Mouse (Mus musculus): Measurements from ENCODE around the gene Ttc28. TPM values are rescaled to one million over a fixed set of nuclear protein-coding genes. Genes with fewer than 3 reads are reported as not detected.

Ttc28 gene
- polyA plus RNA-seq, 1 experiment = 5.5 TPM

DNA sequence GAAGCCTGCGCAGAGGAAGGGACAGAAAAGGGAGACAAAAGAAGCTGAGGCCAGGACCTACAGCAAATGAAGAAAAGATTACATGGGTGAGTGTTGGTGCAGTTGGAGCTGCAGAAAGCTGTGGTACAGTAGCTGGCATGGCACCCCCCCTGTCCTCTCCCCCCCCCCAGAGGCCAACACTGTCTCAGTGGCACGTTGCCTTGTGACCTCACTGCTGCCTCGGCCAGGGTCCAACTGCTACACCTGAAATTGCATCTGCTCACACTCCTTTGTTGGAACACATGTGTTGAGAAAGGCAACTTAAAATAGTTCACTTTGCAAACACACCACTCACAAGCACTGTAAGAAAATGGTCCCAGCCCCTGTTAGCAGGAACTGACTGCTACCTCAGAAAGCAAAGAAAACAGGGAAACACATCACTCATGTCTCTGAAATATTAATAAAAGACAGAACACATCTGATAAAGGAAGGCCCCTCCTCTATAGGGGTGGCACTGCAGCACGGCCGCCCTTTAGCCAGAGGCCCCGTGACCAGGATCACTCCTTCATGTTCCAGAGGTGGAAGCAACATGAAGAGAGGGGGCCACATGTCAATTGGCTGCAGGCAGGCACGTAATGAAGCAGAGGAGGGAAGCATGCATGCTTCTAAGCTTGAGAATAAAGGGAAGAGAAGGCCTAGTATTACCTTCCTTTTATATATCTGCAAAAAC, 301.8 kb downstream of the Ttc28 start:
- Histone ChIP-seq H3K4me3 (replicated peaks; ENCODE audit: insufficient read depth, low read depth, low read length) (no peak overlapping the region), H3K27ac (ENCODE audit: insufficient read depth, low read length) (no peak overlapping the region), H3K4me1 (ENCODE audit: control insufficient read depth, insufficient read depth, low read length) (0 out of 2 replicates have a peak, but pooled peaks cover 2% of the 10 kb centered on the region), H3K27me3 (ENCODE audit: control insufficient read depth, insufficient read depth, low read length) (no peaks in the 10 kb centered on the region)
- WGBS = 93% methylated on average over 7 of the region's 7 CpGs
- no peak for DNase-seq
- TF ChIP-seq POLR2A (IDR thresholded peaks at IDR 0.05; ENCODE audit: borderline replicate concordance, insufficient read depth, low read length) (no peak), CTCF (IDR thresholded peaks at IDR 0.05; ENCODE audit: borderline replicate concordance, insufficient read depth, low read depth, low read length) (no peak)

DNA sequence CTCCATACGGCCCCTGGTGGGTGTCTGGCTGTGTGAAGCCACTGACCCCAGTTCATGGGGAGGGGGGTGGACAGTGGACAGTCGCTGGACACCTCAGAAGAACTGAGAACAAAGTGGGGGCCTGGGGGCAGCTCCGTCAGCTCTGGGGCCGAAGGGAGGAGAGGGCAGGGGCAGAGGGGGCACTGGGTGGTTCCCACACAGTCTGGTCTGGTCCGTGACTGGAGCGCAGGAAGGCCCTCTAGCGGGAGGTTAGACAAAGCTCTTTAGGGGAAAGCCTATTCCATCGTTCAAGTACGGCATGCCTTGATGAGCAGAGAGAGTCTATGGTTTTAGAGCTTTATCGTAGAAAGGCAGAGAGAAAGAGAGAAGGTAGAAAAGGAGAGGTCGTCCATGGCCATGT, 307.0 kb downstream of the Ttc28 start:
- DNase-seq = no peak
- Histone ChIP-seq H3K4me3 (replicated peaks; ENCODE audit: insufficient read depth, low read depth, low read length) (no peak overlapping the region), H3K27ac (ENCODE audit: insufficient read depth, low read length) (no peak overlapping the region), H3K27me3 (ENCODE audit: control insufficient read depth, insufficient read depth, low read length) (no peaks in the 10 kb centered on the region), H3K4me1 (ENCODE audit: control insufficient read depth, insufficient read depth, low read length) (no peaks in the 10 kb centered on the region)
- 74% methylated on average over 11 of the region's 11 CpGs for WGBS
- no peak for TF ChIP-seq POLR2A (IDR thresholded peaks at IDR 0.05; ENCODE audit: borderline replicate concordance, insufficient read depth, low read length)
- no peak for TF ChIP-seq CTCF (IDR thresholded peaks at IDR 0.05; ENCODE audit: borderline replicate concordance, insufficient read depth, low read depth, low read length)

DNA sequence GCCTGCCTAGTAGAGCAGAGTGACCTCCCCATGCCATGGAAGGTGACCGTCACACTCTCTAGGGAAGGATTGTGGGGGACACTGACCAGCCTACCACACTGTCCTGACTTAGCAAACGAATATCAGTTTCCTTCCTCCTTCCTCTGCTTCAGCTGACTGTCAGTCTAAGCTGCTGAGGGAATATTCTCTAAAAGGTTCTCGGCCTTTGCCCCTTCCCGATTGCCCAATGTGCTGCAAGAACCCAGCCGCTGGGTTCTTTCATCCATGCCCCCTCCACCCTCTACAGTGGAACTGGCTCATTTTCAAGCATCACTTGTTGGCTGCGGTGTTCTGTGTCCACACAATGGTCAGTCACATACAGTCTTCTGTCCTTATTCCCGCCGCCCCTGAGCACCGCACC, 312.4 kb downstream of the Ttc28 start:
- no peak for TF ChIP-seq CTCF (IDR thresholded peaks at IDR 0.05; ENCODE audit: borderline replicate concordance, insufficient read depth, low read depth, low read length)
- no peak for TF ChIP-seq POLR2A (IDR thresholded peaks at IDR 0.05; ENCODE audit: borderline replicate concordance, insufficient read depth, low read length)
- WGBS = 95% methylated on average over 9 of the region's 9 CpGs
- Histone ChIP-seq H3K27me3 (ENCODE audit: control insufficient read depth, insufficient read depth, low read length) (no peaks in the 10 kb centered on the region), H3K4me1 (ENCODE audit: control insufficient read depth, insufficient read depth, low read length) (peaks cover 12% of the 10 kb centered on the region), H3K27ac (ENCODE audit: insufficient read depth, low read length) (no peak overlapping the region), H3K4me3 (replicated peaks; ENCODE audit: insufficient read depth, low read depth, low read length) (no peak overlapping the region)
- no peak for DNase-seq

DNA sequence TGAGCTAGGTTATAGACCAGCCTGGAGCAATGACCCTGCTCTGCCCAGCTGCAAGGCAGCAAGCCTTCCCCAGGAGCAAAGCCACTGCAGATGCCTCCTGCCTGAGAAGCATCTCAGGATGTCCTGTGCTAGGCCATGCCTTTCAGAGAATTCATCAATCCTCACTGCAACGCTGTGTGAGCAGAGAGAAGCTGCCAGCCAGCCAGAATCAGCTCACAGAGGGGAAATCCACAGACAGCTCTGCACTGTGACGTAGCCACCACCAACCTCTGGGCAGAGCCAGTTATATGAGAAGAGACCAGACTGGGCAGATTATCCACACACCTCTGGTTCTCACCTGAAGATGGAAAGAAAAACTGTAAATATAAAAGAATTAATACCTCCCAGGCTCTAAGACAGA, 315.2 kb downstream of the Ttc28 start:
- no peak overlapping the region for H3K4me3 ChIP-seq (replicated peaks; ENCODE audit: insufficient read depth, low read depth, low read length)
- H3K27me3 ChIP-seq (ENCODE audit: control insufficient read depth, insufficient read depth, low read length) = no peaks in the 10 kb centered on the region
- no peak for TF ChIP-seq CTCF (IDR thresholded peaks at IDR 0.05; ENCODE audit: borderline replicate concordance, insufficient read depth, low read depth, low read length)
- no peak for TF ChIP-seq POLR2A (IDR thresholded peaks at IDR 0.05; ENCODE audit: borderline replicate concordance, insufficient read depth, low read length)
- 78% methylated on average over 2 of the region's 2 CpGs for WGBS
- no peak overlapping the region for H3K27ac ChIP-seq (ENCODE audit: insufficient read depth, low read length)
- H3K4me1 ChIP-seq (ENCODE audit: control insufficient read depth, insufficient read depth, low read length) = peaks cover 15% of the 10 kb centered on the region
- DNase-seq = no peak

DNA sequence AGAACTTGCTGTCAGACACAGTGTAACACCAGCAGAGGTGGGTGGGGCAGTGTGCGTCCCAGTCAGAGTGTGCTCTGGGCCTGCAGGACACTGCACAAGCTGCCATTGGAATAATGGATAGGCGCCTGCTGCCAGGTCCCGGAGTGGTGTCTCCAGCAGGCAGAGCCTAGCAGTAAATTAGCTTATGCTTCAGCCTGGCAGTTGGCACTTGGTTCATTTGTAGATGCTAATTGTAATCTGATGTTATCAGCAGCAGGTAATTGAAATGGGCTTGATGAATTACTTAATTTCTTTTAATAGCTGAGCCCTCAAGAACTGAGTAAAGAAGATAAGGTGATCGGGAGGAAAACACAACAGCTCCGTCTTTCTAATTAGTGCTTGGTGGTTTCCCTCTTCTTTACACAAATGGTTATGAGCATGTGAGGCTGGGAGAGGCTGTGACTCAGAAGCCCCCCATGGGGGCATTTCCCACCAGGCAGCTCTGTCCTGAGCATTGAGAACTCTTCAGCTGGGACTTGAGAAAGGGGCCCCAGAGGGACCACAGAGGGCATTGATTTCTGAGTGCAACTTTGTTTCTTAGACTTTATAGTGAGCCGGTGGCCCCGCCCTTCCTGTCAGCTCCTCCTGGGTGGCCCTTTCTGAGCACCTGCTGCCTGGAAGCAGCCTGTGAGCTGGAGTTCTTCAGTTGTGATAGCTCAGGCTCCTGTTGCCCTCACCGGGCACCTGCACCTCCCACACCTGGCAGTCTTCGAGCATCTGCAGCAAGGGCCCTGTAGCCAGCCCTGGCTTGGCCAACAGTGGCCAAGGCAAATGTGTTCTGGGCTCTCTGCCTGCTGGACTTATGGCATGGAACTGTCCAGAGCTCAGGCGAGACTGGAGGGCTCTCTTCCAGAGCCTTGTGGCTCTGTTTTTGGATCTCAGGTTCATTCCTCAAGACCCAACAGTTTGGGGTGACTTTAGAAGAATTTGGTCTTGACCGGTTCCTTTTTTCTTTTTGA, 316.2 kb downstream of the Ttc28 start:
- H3K4me1 ChIP-seq (ENCODE audit: control insufficient read depth, insufficient read depth, low read length) = peaks cover 22% of the 10 kb centered on the region
- TF ChIP-seq CTCF (IDR thresholded peaks at IDR 0.05; ENCODE audit: borderline replicate concordance, insufficient read depth, low read depth, low read length) = no peak
- no peak for TF ChIP-seq POLR2A (IDR thresholded peaks at IDR 0.05; ENCODE audit: borderline replicate concordance, insufficient read depth, low read length)
- H3K27ac ChIP-seq (ENCODE audit: insufficient read depth, low read length) = no peak overlapping the region
- no peaks in the 10 kb centered on the region for H3K27me3 ChIP-seq (ENCODE audit: control insufficient read depth, insufficient read depth, low read length)
- no peak overlapping the region for H3K4me3 ChIP-seq (replicated peaks; ENCODE audit: insufficient read depth, low read depth, low read length)
- WGBS = 36% methylated on average over 11 of the region's 11 CpGs
- DNase-seq = peak; percentile 64 to 76

DNA sequence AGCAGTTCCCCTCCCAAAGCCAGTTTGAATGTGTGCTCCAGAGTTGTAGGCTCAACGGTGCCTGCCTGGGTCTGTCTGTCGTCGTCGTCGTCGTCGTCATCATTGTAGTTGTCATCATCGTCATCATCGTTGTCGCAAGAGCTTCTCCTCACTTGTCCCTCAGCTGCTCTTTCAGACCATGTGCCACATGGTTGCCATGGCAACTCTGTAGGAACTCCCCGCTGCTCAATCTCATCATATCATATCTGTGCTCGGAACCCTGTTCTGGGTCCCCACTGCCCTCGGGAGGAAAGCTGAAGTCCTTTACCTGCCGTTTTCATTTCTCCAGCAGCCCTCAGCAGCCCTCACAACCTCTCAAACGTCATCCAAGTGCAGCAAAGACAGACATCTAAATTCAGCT, 318.1 kb downstream of the Ttc28 start:
- 70% methylated on average over 15 of the region's 15 CpGs for WGBS
- no peak overlapping the region for H3K27ac ChIP-seq (ENCODE audit: insufficient read depth, low read length)

DNA sequence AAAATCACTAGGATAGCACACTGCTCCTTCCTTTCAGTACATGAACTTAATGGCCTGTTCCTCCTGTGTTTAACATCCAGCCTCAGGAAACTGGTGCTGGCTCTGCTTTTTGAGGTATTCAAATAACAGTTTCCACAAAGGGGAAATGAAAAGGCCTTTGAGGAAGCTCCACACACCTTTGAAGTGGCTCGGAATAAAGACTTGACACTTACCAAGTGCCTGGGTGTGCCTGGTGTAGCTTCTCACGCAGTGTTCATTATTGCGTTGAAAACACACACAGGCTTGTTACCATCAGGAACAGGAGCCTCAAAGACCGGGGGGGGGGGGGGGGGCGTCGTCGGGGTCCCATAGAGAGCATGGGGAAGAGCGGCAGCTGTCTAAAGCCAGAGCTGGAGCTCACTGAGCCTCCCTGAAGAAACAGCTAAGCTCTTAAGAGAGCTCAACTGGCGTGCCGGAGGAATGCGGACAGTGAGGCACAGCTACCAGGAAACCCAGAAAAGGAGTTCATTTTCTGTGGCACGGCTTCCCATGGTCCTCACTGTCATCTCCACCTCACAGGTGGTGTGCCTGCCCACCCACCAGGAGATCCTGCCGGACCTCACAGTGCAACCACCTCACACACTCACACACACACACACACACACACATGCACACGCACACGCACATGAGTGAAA, 320.7 kb downstream of the Ttc28 start:
- TF ChIP-seq POLR2A (IDR thresholded peaks at IDR 0.05; ENCODE audit: borderline replicate concordance, insufficient read depth, low read length) (no peak), CTCF (IDR thresholded peaks at IDR 0.05; ENCODE audit: borderline replicate concordance, insufficient read depth, low read depth, low read length) (no peak)
- Histone ChIP-seq H3K4me3 (replicated peaks; ENCODE audit: insufficient read depth, low read depth, low read length) (no peak overlapping the region), H3K4me1 (ENCODE audit: control insufficient read depth, insufficient read depth, low read length) (peaks cover 58% of the 10 kb centered on the region), H3K27me3 (ENCODE audit: control insufficient read depth, insufficient read depth, low read length) (no peaks in the 10 kb centered on the region), H3K27ac (ENCODE audit: insufficient read depth, low read length) (no peak overlapping the region)
- 26% methylated on average over 15 of the region's 15 CpGs for WGBS
- DNase-seq = no peak

More for the DNA sequence above, 318.1 kb downstream of the Ttc28 start:
- Histone ChIP-seq H3K4me1 (ENCODE audit: control insufficient read depth, insufficient read depth, low read length) (peaks cover 35% of the 10 kb centered on the region), H3K27me3 (ENCODE audit: control insufficient read depth, insufficient read depth, low read length) (no peaks in the 10 kb centered on the region), H3K4me3 (replicated peaks; ENCODE audit: insufficient read depth, low read depth, low read length) (no peak overlapping the region)
- TF ChIP-seq POLR2A (IDR thresholded peaks at IDR 0.05; ENCODE audit: borderline replicate concordance, insufficient read depth, low read length) (no peak), CTCF (IDR thresholded peaks at IDR 0.05; ENCODE audit: borderline replicate concordance, insufficient read depth, low read depth, low read length) (no peak)
- DNase-seq = no peak
